Mouse (Mus musculus) forebrain, postnatal 0 days (tissue): Measurements from ENCODE around the gene Ticrr. TPM values are rescaled to one million over a fixed set of nuclear protein-coding genes. Genes with fewer than 3 reads are reported as not detected.

Source experiments
- ATAC-seq: fragments of 200-750 bp; cut with Nextera tagmentation; 2 replicates; pipeline ENCODE4 v1.8.0; 2017; ENCODE audit warnings: mild to moderate bottlenecking, moderate library complexity
- DNase-seq: peaks from one replicate; pipeline ENCODE4 v3.0.0-alpha.2; 2015
- H3K27ac ChIP-seq: fragments of 300-500 bp; sonication (generic); 2 replicates; pipeline ENCODE4 v1.5.1; 2014; ENCODE audit warnings: low read depth, mild to moderate bottlenecking, antibody characterized with exemption, low read length, moderate library complexity, mixed read lengths
- H3K27me3 ChIP-seq: fragments of 300-500 bp; sonication (generic); 2 replicates; pipeline ENCODE4 v1.6.1; 2014; ENCODE audit warnings: mild to moderate bottlenecking, low read length, mixed read lengths; ENCODE audit not compliant: insufficient read depth
- H3K36me3 ChIP-seq: fragments of 300-500 bp; sonication (generic); 2 replicates; pipeline ENCODE4 v1.6.1; 2014; ENCODE audit warnings: mild to moderate bottlenecking, moderate library complexity; ENCODE audit not compliant: insufficient read depth
- H3K4me1 ChIP-seq: fragments of 300-500 bp; sonication (generic); 2 replicates; pipeline ENCODE4 v1.6.1; 2014; ENCODE audit warnings: antibody characterized with exemption; ENCODE audit not compliant: insufficient read depth
- H3K4me2 ChIP-seq: fragments of 300-500 bp; sonication (generic); 2 replicates; pipeline ENCODE4 v1.6.1; 2014; ENCODE audit warnings: low read depth, mild to moderate bottlenecking, moderate library complexity
- H3K4me3 ChIP-seq: fragments of 300-500 bp; sonication (generic); 2 replicates; pipeline ENCODE4 v1.5.1; 2014; ENCODE audit warnings: low read depth, low read length, mixed read lengths
- H3K9ac ChIP-seq: fragments of 300-500 bp; sonication (generic); 2 replicates; pipeline ENCODE4 v1.6.1; 2014; ENCODE audit warnings: mild to moderate bottlenecking
- H3K9me3 ChIP-seq: fragments of 300-500 bp; sonication (generic); 2 replicates; pipeline ENCODE4 v1.6.1; 2016; ENCODE audit warnings: low read length
- CTCF ChIP-seq: sonication (generic); IDR thresholded peaks from 2 replicates; pipeline ENCODE4 v1.5.1; 2016; ENCODE audit warnings: antibody characterized with exemption, control low read depth, low read depth
- WGBS: fragments of 180-500 bp; shearing (Covaris S2); extraction: QIAGEN DNeasy Blood & Tissue Kit; methylation state at CpG from one replicate; pipeline ENCODE4 v1.1.7; 2014; 5-methylcytosine and 5-hydroxymethylcytosine counted together
- polyA plus RNA-seq: library from polyadenylated mRNA; unstranded; fragments of >200 nt; fragmentation: Nextera tagmentation; extraction: Ambion mirVana; gene quantifications from 2 replicates; pipeline ENCODE4 v1.2.1, GENCODE M21; 2015
- total RNA-seq: library from RNA; depleted of rRNA; stranded (reverse); fragments of >200 nt; gene quantifications from 2 replicates; pipeline ENCODE4 v1.2.3, GENCODE M21; 2014; rRNA removed

The Ticrr gene
- total RNA-seq (1.1 and 1.8 TPM in 2 replicates), polyA plus RNA-seq (0.50 and 1.2 TPM in 2 replicates)

DNA sequence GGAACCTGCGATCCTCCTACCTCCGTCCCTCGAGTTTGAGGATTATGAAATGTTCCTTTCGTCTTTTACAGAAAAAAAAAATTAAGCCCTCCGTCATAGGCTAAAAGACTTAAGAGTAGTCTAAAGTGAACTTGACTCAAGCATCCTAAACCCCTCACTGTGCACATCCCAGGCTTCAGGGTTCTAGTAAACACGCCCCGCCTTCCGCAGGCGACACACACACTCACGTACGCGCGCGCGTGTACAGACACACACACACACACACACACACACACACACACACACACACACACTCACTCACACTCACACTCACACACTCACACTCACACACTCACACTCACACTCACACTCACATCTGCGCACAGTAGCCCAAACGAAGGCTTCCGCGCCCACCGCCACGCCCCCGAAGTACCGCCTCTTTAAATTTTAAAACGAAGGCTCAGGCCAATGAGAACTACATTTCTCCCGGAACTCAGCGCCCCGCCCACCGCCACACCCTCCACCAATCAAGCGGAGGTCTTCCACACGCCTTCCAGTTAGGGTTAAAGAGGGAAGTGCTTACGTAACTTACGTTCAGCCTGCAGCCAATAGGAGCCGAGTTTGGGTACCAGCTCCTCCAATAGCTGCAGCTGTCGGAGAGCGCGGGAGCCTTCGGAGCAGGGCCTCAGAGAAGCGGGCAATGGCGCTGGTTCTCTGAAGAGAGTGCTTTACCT lies at the start of gene Ticrr:
Gene Ticrr (plus strand): TSS at position 619 of the 713 bp plus-strand sequence.
- H3K4me3 ChIP-seq: peak within 1 kb of the TSS; percentile 78

DNA sequence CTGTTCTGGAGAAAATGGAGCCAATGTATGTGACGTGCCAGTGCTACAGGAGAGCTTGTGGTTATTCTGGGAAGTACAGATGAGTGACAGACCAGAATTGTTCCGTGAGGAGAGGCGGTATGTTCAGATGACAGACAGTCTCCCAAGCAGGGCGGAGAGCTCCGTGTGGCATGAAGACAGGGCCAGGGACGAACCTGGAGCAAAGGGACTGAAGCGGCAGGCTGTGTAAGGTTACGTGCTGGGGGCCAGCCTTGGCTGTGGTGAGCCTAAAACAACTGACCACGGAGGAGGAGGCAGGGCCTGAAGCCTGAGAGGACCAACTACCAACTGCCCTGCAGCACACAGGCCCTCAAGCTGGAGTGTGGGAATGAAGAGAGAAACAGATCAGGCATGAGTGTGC lies 48.1 kb upstream of the Ticrr start:
- Histone ChIP-seq H3K4me2 (no peak overlapping the region), H3K36me3 (no peaks in the 10 kb centered on the region), H3K27me3 (no peaks in the 10 kb centered on the region), H3K9ac (no peak overlapping the region), H3K27ac (no peak overlapping the region), H3K9me3 (no peaks in the 10 kb centered on the region), H3K4me3 (no peak overlapping the region), H3K4me1 (peaks cover 6% of the 10 kb centered on the region; the same call in 1 of the 2 replicates)
- 61% methylated on average over 9 of the region's 9 CpGs for WGBS
- DNase-seq (peak; percentile 22), ATAC-seq (no peak)
- TF ChIP-seq CTCF: no peak

More for the DNA sequence above, at the start of gene Ticrr:
- peak within 1 kb of the TSS; percentile 45 for H3K9ac ChIP-seq
- peaks cover 3% of the 10 kb centered on the region; the same call in 1 of the 2 replicates for H3K4me1 ChIP-seq
- no peak within 1 kb of the TSS for H3K27ac ChIP-seq
- no peaks in the 10 kb centered on the region for H3K36me3 ChIP-seq
- TF ChIP-seq CTCF: no peak
- H3K4me2 ChIP-seq: peak within 1 kb of the TSS; percentile 100
- ATAC-seq (peak; percentile 100), DNase-seq (peak; percentile 97)
- no peaks in the 10 kb centered on the region for H3K27me3 ChIP-seq
- no peaks in the 10 kb centered on the region for H3K9me3 ChIP-seq
- under 1% methylated on average over 39 of the region's 39 CpGs for WGBS

DNA sequence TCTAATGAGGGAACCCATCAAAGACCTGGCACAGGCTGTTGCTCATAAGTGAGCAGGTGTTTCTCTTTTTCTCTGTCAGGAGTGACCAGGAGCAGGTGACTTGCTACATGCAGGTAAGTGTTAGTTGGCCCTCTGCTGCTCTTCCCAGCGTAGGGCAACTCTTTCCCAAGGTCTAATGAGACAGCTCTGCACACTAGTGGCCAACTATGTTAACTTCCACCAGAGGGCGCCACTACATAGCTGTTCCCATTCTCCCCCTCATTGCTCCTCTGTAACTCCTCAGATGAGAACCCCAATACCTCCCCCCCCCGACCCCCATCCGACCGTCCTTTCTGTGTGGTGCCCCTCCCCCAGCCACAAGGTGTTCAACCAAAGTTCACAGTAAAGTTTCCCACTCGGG lies 47.2 kb upstream of the Ticrr start:
- TF ChIP-seq CTCF: peak; percentile 77
- DNase-seq (peak; percentile 70), ATAC-seq (peak; percentile 76)
- H3K4me2 ChIP-seq: no peak overlapping the region
- 0 out of 2 replicates have a peak, but pooled peaks cover under 1% of the 10 kb centered on the region for H3K4me1 ChIP-seq
- WGBS: 11% methylated on average over 6 of the region's 6 CpGs
- H3K9ac ChIP-seq: no peak overlapping the region
- H3K36me3 ChIP-seq: no peaks in the 10 kb centered on the region
- no peak overlapping the region for H3K4me3 ChIP-seq
- no peaks in the 10 kb centered on the region for H3K9me3 ChIP-seq
- peaks cover 5% of the 10 kb centered on the region; the same call in 1 of the 2 replicates for H3K27me3 ChIP-seq
- no peak overlapping the region for H3K27ac ChIP-seq

DNA sequence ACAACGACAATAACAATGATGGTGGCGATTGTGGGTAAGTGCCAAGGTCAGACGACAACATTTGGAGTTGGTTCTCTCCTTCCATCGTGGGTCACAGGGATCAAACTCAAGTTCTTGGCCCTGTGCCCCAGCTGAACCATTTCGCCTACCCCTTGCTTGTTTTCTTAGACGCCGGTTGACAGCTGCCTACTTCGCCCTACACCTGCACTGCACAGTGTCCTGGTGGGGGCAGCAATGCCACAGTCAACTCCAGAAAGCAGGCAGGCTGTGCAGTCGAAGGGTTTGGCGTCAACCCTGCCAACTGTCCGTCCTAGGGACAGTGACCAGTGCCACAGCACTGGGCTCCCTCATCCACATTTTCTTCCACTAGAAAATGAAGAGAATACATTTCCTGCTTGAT lies 46.7 kb upstream of the Ticrr start:
- Histone ChIP-seq H3K9me3 (no peaks in the 10 kb centered on the region), H3K4me1 (no peaks in the 10 kb centered on the region), H3K4me2 (no peak overlapping the region), H3K9ac (no peak overlapping the region), H3K27ac (no peak overlapping the region), H3K27me3 (peaks cover 6% of the 10 kb centered on the region; the same call in 1 of the 2 replicates), H3K36me3 (no peaks in the 10 kb centered on the region), H3K4me3 (no peak overlapping the region)
- no peak for ATAC-seq
- WGBS: 65% methylated on average over 11 of the region's 11 CpGs
- DNase-seq: no peak
- 0 out of 2 replicates have a peak, but pooled peaks have one; percentile 12 for TF ChIP-seq CTCF

DNA sequence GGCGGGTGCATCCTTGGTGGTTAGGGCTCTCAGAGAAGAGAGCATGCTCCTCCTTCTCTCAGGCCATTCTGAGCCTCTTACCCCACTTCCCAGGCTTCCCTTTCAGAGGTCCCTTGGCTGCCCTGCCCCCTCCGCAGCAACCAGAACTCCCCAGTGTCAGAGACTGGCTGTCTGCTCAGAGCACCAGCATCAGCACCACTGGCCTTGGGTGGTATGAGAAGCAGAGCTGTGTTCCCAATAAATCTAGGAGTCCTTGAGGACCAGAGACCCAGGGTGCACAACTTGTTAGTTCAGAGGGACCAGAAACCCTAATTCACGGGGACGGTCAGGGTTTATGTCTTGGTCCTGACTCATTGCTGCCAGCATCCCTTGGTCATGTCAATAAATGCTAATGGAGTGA lies 45.0 kb upstream of the Ticrr start:
- Histone ChIP-seq H3K4me2 (no peak overlapping the region), H3K9ac (no peak overlapping the region), H3K27me3 (peaks cover 6% of the 10 kb centered on the region; the same call in 1 of the 2 replicates), H3K9me3 (no peaks in the 10 kb centered on the region), H3K36me3 (no peaks in the 10 kb centered on the region), H3K4me3 (no peak overlapping the region), H3K4me1 (no peaks in the 10 kb centered on the region), H3K27ac (no peak overlapping the region)
- no peak for ATAC-seq
- 84% methylated on average over 4 of the region's 4 CpGs for WGBS
- DNase-seq: no peak
- TF ChIP-seq CTCF: no peak

DNA sequence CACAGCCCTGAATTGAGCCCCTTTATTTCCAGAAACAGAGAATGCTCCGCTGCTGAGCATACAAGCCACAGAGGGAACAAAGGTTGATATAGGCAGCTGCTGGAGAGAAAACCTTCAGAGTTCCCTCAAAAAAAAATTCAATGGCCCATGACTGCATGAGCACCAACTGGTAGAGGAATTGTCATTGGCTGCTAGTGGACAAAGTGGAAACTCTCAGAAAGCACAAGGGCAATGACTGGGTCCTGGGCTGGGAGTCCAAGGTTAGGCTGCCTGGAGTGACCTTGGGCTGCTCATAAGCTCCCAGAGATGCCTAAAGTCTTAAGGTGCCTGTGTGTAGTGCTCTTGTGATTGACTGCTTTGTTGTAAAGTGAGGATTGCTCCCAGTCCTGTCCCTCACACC lies 44.1 kb upstream of the Ticrr start:
- Histone ChIP-seq H3K9me3 (no peaks in the 10 kb centered on the region), H3K4me1 (no peaks in the 10 kb centered on the region), H3K9ac (no peak overlapping the region), H3K4me3 (no peak overlapping the region), H3K36me3 (no peaks in the 10 kb centered on the region), H3K4me2 (no peak overlapping the region), H3K27me3 (peaks cover 6% of the 10 kb centered on the region; the same call in 1 of the 2 replicates), H3K27ac (no peak overlapping the region)
- ATAC-seq: no peak
- no peak for DNase-seq
- TF ChIP-seq CTCF: no peak
- 18% methylated on average over 1 of the region's 1 CpGs for WGBS

DNA sequence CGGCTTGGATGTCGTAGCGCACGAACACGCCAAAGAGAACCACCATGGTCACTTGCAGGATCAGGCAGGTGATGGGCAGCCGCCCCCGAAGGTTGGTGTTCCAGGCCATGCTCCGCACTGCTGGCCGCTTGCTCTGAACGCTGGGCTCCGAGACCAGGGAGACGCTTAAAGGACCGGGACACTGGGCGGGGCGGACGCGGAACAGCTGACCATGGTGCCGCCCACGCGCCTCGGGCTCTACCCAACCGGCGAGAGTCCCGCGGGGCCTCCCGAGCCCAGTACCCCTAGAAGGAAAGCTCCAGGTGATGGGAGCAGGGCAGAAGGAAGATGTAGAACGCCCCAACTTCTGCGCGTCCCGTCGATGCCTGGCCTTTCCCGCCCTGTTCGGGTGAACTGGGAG lies 42.6 kb upstream of the Ticrr start, which contains the start of gene Rhcg:
Gene Rhcg (minus strand): TSS at position 240 of the 400 bp plus-strand sequence.
- Histone ChIP-seq H3K36me3 (no peaks in the 10 kb centered on the region), H3K27me3 (peaks cover 6% of the 10 kb centered on the region; the same call in 1 of the 2 replicates), H3K27ac (no peak within 1 kb of the TSS), H3K9ac (no peak within 1 kb of the TSS), H3K9me3 (no peaks in the 10 kb centered on the region), H3K4me1 (no peaks in the 10 kb centered on the region), H3K4me2 (peak within 1 kb of the TSS; percentile 39), H3K4me3 (peak within 1 kb of the TSS; percentile 18; the same call in 1 of the 2 replicates)
- no peak for DNase-seq
- WGBS: 9% methylated on average over 33 of the region's 33 CpGs
- ATAC-seq: no peak
- no peak for TF ChIP-seq CTCF
